In genomic region chr11:72477182-72477581, GRCm38 (mm10) we compare ENCODE assay signal across 14 mouse cellular contexts. TPM values are rescaled to one million over a fixed set of nuclear protein-coding genes. Genes with fewer than 3 reads are reported as not detected.
DNase-seq lines count a peak whose midpoint lies in the region; ATAC-seq lines count a peak whose summit lies in the region.
"Had no signal": no experiment of that assay in that cellular context is flagged by ENCODE, and none has a peak within 500 bp of the region (broad histone marks: within the 10 kb centered on the region; RNA-seq: fewer than 3 reads in every experiment).

No protein-coding gene starts in this region.

- H3K4me3 ChIP-seq in liver, embryonic 11.5 days (ENCODE audit: low read depth, low read length) = no peak overlapping the region
- no peak overlapping the region for H3K4me3 ChIP-seq in embryonic facial prominence, embryonic 12.5 days
- H3K4me3 ChIP-seq in midbrain, embryonic 13.5 days (replicated peaks) = no peak overlapping the region
- no peak overlapping the region for H3K4me3 ChIP-seq in intestine, embryonic 15.5 days (replicated peaks)
- H3K4me3 ChIP-seq: left cerebral cortex, adult 2 months had no signal

- no peak for ATAC-seq in liver, embryonic 11.5 days (replicated peaks; ENCODE audit: low FRiP score)
- no peak for ATAC-seq in embryonic facial prominence, embryonic 12.5 days (ENCODE audit: insufficient number of reproducible peaks, insufficient read depth, low FRiP score, low TSS enrichment)
- no peak; the same call in 1 of the 2 replicates for ATAC-seq in midbrain, embryonic 13.5 days
- no peak for ATAC-seq in intestine, embryonic 15.5 days

- peak overlapping the region; percentile 46 for H3K27ac ChIP-seq in liver, embryonic 11.5 days (ENCODE audit: low read depth, low read length)
- H3K27ac ChIP-seq in embryonic facial prominence, embryonic 12.5 days = 0 out of 2 replicates have a peak overlapping the region, but pooled peaks have one; percentile 25
- H3K27ac ChIP-seq in midbrain, embryonic 13.5 days = peak overlapping the region; percentile 37; the same call in 1 of the 2 replicates
- no peak overlapping the region for H3K27ac ChIP-seq in intestine, embryonic 15.5 days
- H3K27ac ChIP-seq: left cerebral cortex, adult 2 months had no signal

- no peak overlapping the region for H3K9ac ChIP-seq in liver, embryonic 11.5 days (ENCODE audit: low read depth, low read length)
- no peak overlapping the region for H3K9ac ChIP-seq in embryonic facial prominence, embryonic 12.5 days
- H3K9ac ChIP-seq in midbrain, embryonic 13.5 days (replicated peaks) = peak overlapping the region; percentile 26
- no peak overlapping the region for H3K9ac ChIP-seq in intestine, embryonic 15.5 days

- no peaks in the 10 kb centered on the region for H3K9me3 ChIP-seq in liver, embryonic 11.5 days (ENCODE audit: control insufficient read depth, low read length)
- no peaks in the 10 kb centered on the region for H3K9me3 ChIP-seq in embryonic facial prominence, embryonic 12.5 days
- H3K9me3 ChIP-seq in midbrain, embryonic 13.5 days = no peaks in the 10 kb centered on the region
- no peaks in the 10 kb centered on the region for H3K9me3 ChIP-seq in intestine, embryonic 15.5 days

- H3K27me3 ChIP-seq in liver, embryonic 11.5 days (replicated peaks; ENCODE audit: control insufficient read depth, insufficient read depth, low read length) = no peaks in the 10 kb centered on the region
- H3K27me3 ChIP-seq in embryonic facial prominence, embryonic 12.5 days = no peaks in the 10 kb centered on the region
- no peaks in the 10 kb centered on the region for H3K27me3 ChIP-seq in midbrain, embryonic 13.5 days
- no peaks in the 10 kb centered on the region for H3K27me3 ChIP-seq in intestine, embryonic 15.5 days (replicated peaks)

- H3K4me2 ChIP-seq in liver, embryonic 11.5 days = peak overlapping the region; percentile 4; the same call in 1 of the 2 replicates
- no peak overlapping the region for H3K4me2 ChIP-seq in embryonic facial prominence, embryonic 12.5 days (replicated peaks)
- H3K4me2 ChIP-seq in midbrain, embryonic 13.5 days (replicated peaks) = no peak overlapping the region
- H3K4me2 ChIP-seq in intestine, embryonic 15.5 days (replicated peaks) = no peak overlapping the region

- intact Hi-C loops in heart, postnatal 25 days (cut with DNase I) = no loop called here

- H3K36me3 ChIP-seq in liver, embryonic 11.5 days (ENCODE audit: control insufficient read depth, insufficient read depth, low read length) = peaks cover 2% of the 10 kb centered on the region; the same call in 1 of the 2 replicates
- H3K36me3 ChIP-seq in embryonic facial prominence, embryonic 12.5 days = no peaks in the 10 kb centered on the region
- peaks cover 20% of the 10 kb centered on the region for H3K36me3 ChIP-seq in midbrain, embryonic 13.5 days
- no peaks in the 10 kb centered on the region for H3K36me3 ChIP-seq in intestine, embryonic 15.5 days

- DNase-seq in liver, embryonic 11.5 days (ENCODE audit: low spot score) = no peak
- DNase-seq in liver = no peak
- DNase-seq in heart, postnatal 25 days (ENCODE audit: low spot score) = peak; percentile 48
- no peak for DNase-seq in adrenal gland, postnatal 10 days
- no peak for DNase-seq in yolk sac, embryonic 10.5 days (ENCODE audit: low spot score)
- DNase-seq: cerebellum, adult 2 months; kidney, postnatal 25 days; lung, adult 2 months; retina, postnatal 1 day had no signal

- peaks cover 87% of the 10 kb centered on the region for H3K4me1 ChIP-seq in liver, embryonic 11.5 days (replicated peaks; ENCODE audit: control insufficient read depth, insufficient read depth, low read length)
- peaks cover 10% of the 10 kb centered on the region for H3K4me1 ChIP-seq in embryonic facial prominence, embryonic 12.5 days
- H3K4me1 ChIP-seq in midbrain, embryonic 13.5 days (replicated peaks) = peaks cover 29% of the 10 kb centered on the region
- H3K4me1 ChIP-seq in intestine, embryonic 15.5 days (replicated peaks) = peaks cover 39% of the 10 kb centered on the region

- WGBS in liver, embryonic 11.5 days = 52% methylated on average over 5 of the region's 5 CpGs
- WGBS in embryonic facial prominence, embryonic 12.5 days = 39% methylated on average over 5 of the region's 5 CpGs
- WGBS in midbrain, embryonic 13.5 days = 44% methylated on average over 5 of the region's 5 CpGs
- WGBS in intestine, embryonic 15.5 days = 30% methylated on average over 5 of the region's 5 CpGs

RNA-seq across cellular contexts. Expression of gene Spns2, which starts 12.5 kb away (rescaled TPM):
- 20.0 and 21.0 TPM in 2 replicates for polyA plus RNA-seq in liver, embryonic 11.5 days (2014; fragmentation: Nextera tagmentation; extraction: Ambion mirVana)
- 3.9 and 4.3 TPM in 2 replicates for polyA plus RNA-seq in embryonic facial prominence, embryonic 12.5 days (2016; fragmentation: Nextera tagmentation; extraction: Ambion mirVana)
- total RNA-seq in heart, postnatal 25 days (2021) = 10 to 100 TPM in 1 of 2 experiments, 1 to 10 TPM in 1; 9.2 to 12.9 TPM
- 6.4 and 7.8 TPM in 2 replicates for polyA plus RNA-seq in midbrain, embryonic 13.5 days (2015; fragmentation: Nextera tagmentation; extraction: Ambion mirVana)
- 5.3 and 5.6 TPM in 2 replicates for polyA plus RNA-seq in intestine, embryonic 15.5 days (2015; fragmentation: Nextera tagmentation; extraction: Ambion mirVana)
- 10 to 100 TPM; 11.6 to 11.7 TPM for total RNA-seq in adrenal gland, postnatal 10 days (2021)

RNA-seq across cellular contexts. Expression of gene Mybbp1a, which starts 36.0 kb away (rescaled TPM):
- 263 and 272 TPM in 2 replicates for polyA plus RNA-seq in liver, embryonic 11.5 days (2014; fragmentation: Nextera tagmentation; extraction: Ambion mirVana)
- polyA plus RNA-seq in embryonic facial prominence, embryonic 12.5 days (2016; fragmentation: Nextera tagmentation; extraction: Ambion mirVana) = 148 and 172 TPM in 2 replicates
- 10 to 100 TPM; 40.9 to 42.8 TPM for total RNA-seq in heart, postnatal 25 days (2021)
- 84.6 and 86.2 TPM in 2 replicates for polyA plus RNA-seq in midbrain, embryonic 13.5 days (2015; fragmentation: Nextera tagmentation; extraction: Ambion mirVana)
- 171 and 172 TPM in 2 replicates for polyA plus RNA-seq in intestine, embryonic 15.5 days (2015; fragmentation: Nextera tagmentation; extraction: Ambion mirVana)
- 10 to 100 TPM; 77.5 to 84.6 TPM for total RNA-seq in adrenal gland, postnatal 10 days (2021)

RNA-seq across cellular contexts. Expression of gene Ggt6, which starts 41.9 kb away (rescaled TPM):
- polyA plus RNA-seq in liver, embryonic 11.5 days (2014; fragmentation: Nextera tagmentation; extraction: Ambion mirVana) = not detected in 2 replicates
- 0.09 and 0.32 TPM in 2 replicates for polyA plus RNA-seq in embryonic facial prominence, embryonic 12.5 days (2016; fragmentation: Nextera tagmentation; extraction: Ambion mirVana)
- total RNA-seq in heart, postnatal 25 days (2021) = under 1 TPM in 1 of 2 experiments, not detected in 1; 0.31 TPM
- polyA plus RNA-seq in midbrain, embryonic 13.5 days (2015; fragmentation: Nextera tagmentation; extraction: Ambion mirVana) = not detected in 2 replicates
- polyA plus RNA-seq in intestine, embryonic 15.5 days (2015; fragmentation: Nextera tagmentation; extraction: Ambion mirVana) = 11.5 and 14.4 TPM in 2 replicates
- total RNA-seq in adrenal gland, postnatal 10 days (2021) = 1 to 10 TPM; 2.7 to 3.5 TPM
- total RNA-seq: hematopoietic stem cell, adult 5-6 weeks had no signal
